Mouse (Mus musculus) heart, embryonic 16.5 days (tissue): ENCODE data around the gene Thsd7b. TPM values are rescaled to one million over a fixed set of nuclear protein-coding genes. Genes with fewer than 3 reads are reported as not detected.

Source experiments
- ATAC-seq: fragments of 200-750 bp; cut with Nextera tagmentation; replicated peaks from 2 replicates; pipeline ENCODE4 v1.8.0; 2017; ENCODE audit warnings: moderate number of reproducible peaks; ENCODE audit not compliant: insufficient read depth, low FRiP score; ENCODE audit errors: extremely low read depth
- H3K27ac ChIP-seq: fragments of 300-500 bp; sonication (generic); 2 replicates; pipeline ENCODE4 v1.5.1; 2014; ENCODE audit warnings: mild to moderate bottlenecking, low read length, control low read depth, moderate library complexity
- H3K27me3 ChIP-seq: fragments of 300-500 bp; sonication (generic); 2 replicates; pipeline ENCODE4 v1.6.1; 2014; ENCODE audit warnings: low read length, mixed read lengths; ENCODE audit not compliant: control insufficient read depth, insufficient read depth
- H3K36me3 ChIP-seq: fragments of 300-500 bp; sonication (generic); 2 replicates; pipeline ENCODE4 v1.6.1; 2014; ENCODE audit not compliant: control insufficient read depth, insufficient read depth
- H3K4me1 ChIP-seq: fragments of 300-500 bp; sonication (generic); 2 replicates; pipeline ENCODE4 v1.6.1; 2014; ENCODE audit warnings: low read length, mixed read lengths; ENCODE audit not compliant: control insufficient read depth, insufficient read depth
- H3K4me2 ChIP-seq: fragments of 300-500 bp; sonication (generic); 2 replicates; pipeline ENCODE4 v1.6.1; 2014; ENCODE audit warnings: low read depth, mild to moderate bottlenecking, control low read depth, low read length
- H3K4me3 ChIP-seq: fragments of 300-500 bp; sonication (generic); 2 replicates; pipeline ENCODE4 v1.5.1; 2014; ENCODE audit warnings: mild to moderate bottlenecking, control low read depth, low read length
- H3K9ac ChIP-seq: fragments of 300-500 bp; sonication (generic); 2 replicates; pipeline ENCODE4 v1.6.1; 2014; ENCODE audit warnings: low read length, control low read depth
- H3K9me3 ChIP-seq: fragments of 300-500 bp; sonication (generic); replicated peaks from 2 replicates; pipeline ENCODE4 v1.6.1; 2016; ENCODE audit warnings: low read length; ENCODE audit not compliant: control insufficient read depth
- WGBS: fragments of 180-500 bp; shearing (Covaris S2); extraction: QIAGEN DNeasy Blood & Tissue Kit; methylation state at CpG from one replicate; pipeline ENCODE4 v1.1.7; 2014; 5-methylcytosine and 5-hydroxymethylcytosine counted together
- polyA plus RNA-seq: library from polyadenylated mRNA; unstranded; fragments of >200 nt; fragmentation: Nextera tagmentation; extraction: Ambion mirVana; gene quantifications from 2 replicates; pipeline ENCODE4 v1.2.1, GENCODE M21; 2015

Thsd7b gene
- polyA plus RNA-seq, 1 experiment from 2014 or later: 1.7 TPM

- no peaks in the 10 kb centered on the region for H3K27me3 ChIP-seq
- no peak overlapping the region for H3K4me3 ChIP-seq
- 45% methylated on average over 3 of the region's 3 CpGs for WGBS
- H3K9me3 ChIP-seq: no peaks in the 10 kb centered on the region
- peaks cover 6% of the 10 kb centered on the region; the same call in 1 of the 2 replicates for H3K4me1 ChIP-seq
- ATAC-seq: no peak
- no peak overlapping the region for H3K4me2 ChIP-seq
- no peak overlapping the region for H3K27ac ChIP-seq
- no peaks in the 10 kb centered on the region for H3K36me3 ChIP-seq
- H3K9ac ChIP-seq: no peak overlapping the region
Observed at GRCm38 (mm10) chr1:129542563-129543146, 269.6 kb downstream of the Thsd7b start.

- no peak for ATAC-seq
- Histone ChIP-seq H3K4me2 (no peak overlapping the region), H3K9me3 (no peaks in the 10 kb centered on the region), H3K9ac (no peak overlapping the region), H3K36me3 (no peaks in the 10 kb centered on the region), H3K4me1 (peaks cover 6% of the 10 kb centered on the region; the same call in 1 of the 2 replicates), H3K27me3 (no peaks in the 10 kb centered on the region), H3K27ac (no peak overlapping the region), H3K4me3 (no peak overlapping the region)
- WGBS: 42% methylated on average over 3 of the region's 3 CpGs
Observed at GRCm38 (mm10) chr1:129543169-129543568, 270.1 kb downstream of the Thsd7b start.

DNA sequence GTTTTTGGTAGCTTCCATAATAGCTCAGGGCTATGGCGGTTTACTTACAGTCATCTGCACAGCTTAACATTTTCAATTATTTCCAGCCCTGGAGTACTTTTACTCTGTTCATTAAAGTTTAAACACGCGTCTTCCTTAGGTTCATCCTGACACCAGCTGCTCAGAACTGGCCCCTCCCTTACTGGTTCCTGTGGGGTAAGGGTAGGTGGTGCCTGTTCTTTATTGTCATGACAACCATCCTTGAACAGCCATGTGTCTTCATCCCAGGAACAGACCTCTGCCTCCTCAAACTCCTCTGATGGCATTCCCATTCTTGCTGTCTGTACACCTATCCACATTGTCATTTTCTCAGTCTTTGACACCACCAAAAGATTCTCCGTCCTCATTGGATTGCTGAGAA is 285.0 kb downstream of the Thsd7b start:
- Histone ChIP-seq H3K27ac (no peak overlapping the region), H3K9me3 (no peaks in the 10 kb centered on the region), H3K4me2 (no peak overlapping the region), H3K4me1 (no peaks in the 10 kb centered on the region), H3K9ac (no peak overlapping the region), H3K4me3 (no peak overlapping the region), H3K27me3 (no peaks in the 10 kb centered on the region), H3K36me3 (no peaks in the 10 kb centered on the region)
- no peak for ATAC-seq
- WGBS: 83% methylated on average over 4 of the region's 4 CpGs

- ATAC-seq: no peak
- WGBS: 74% methylated on average over 4 of the region's 4 CpGs
Observed at GRCm38 (mm10) chr1:129559137-129559536, 286.0 kb downstream of the Thsd7b start.

GRCm38 (mm10) chr1:129559812-129560211 is 286.7 kb downstream of the Thsd7b start:
- Histone ChIP-seq H3K36me3 (no peaks in the 10 kb centered on the region), H3K27me3 (no peaks in the 10 kb centered on the region), H3K4me2 (no peak overlapping the region), H3K27ac (no peak overlapping the region), H3K9ac (no peak overlapping the region), H3K4me3 (no peak overlapping the region), H3K4me1 (no peaks in the 10 kb centered on the region), H3K9me3 (no peaks in the 10 kb centered on the region)
- 62% methylated on average over 3 of the region's 3 CpGs for WGBS
- ATAC-seq: no peak

More at GRCm38 (mm10) chr1:129559137-129559536, 286.0 kb downstream of the Thsd7b start:
- no peaks in the 10 kb centered on the region for H3K4me1 ChIP-seq
- no peak overlapping the region for H3K9ac ChIP-seq
- no peaks in the 10 kb centered on the region for H3K27me3 ChIP-seq
- no peaks in the 10 kb centered on the region for H3K36me3 ChIP-seq
- no peak overlapping the region for H3K27ac ChIP-seq
- no peak overlapping the region for H3K4me3 ChIP-seq
- H3K4me2 ChIP-seq: no peak overlapping the region
- H3K9me3 ChIP-seq: no peaks in the 10 kb centered on the region

GRCm38 (mm10) chr1:129562707-129563106 is 289.6 kb downstream of the Thsd7b start:
- Histone ChIP-seq H3K4me2 (no peak overlapping the region), H3K4me3 (no peak overlapping the region), H3K36me3 (no peaks in the 10 kb centered on the region), H3K4me1 (no peaks in the 10 kb centered on the region), H3K27ac (no peak overlapping the region), H3K27me3 (no peaks in the 10 kb centered on the region), H3K9me3 (no peaks in the 10 kb centered on the region), H3K9ac (no peak overlapping the region)
- no peak for ATAC-seq
- 24% methylated on average over 1 of the region's 1 CpGs for WGBS

- Histone ChIP-seq H3K9ac (no peak overlapping the region), H3K36me3 (no peaks in the 10 kb centered on the region), H3K4me1 (no peaks in the 10 kb centered on the region), H3K27ac (no peak overlapping the region), H3K27me3 (no peaks in the 10 kb centered on the region), H3K4me3 (no peak overlapping the region), H3K4me2 (no peak overlapping the region), H3K9me3 (no peaks in the 10 kb centered on the region)
- 62% methylated on average over 3 of the region's 3 CpGs for WGBS
- ATAC-seq: no peak
Observed at GRCm38 (mm10) chr1:129570522-129570921, 297.4 kb downstream of the Thsd7b start.

- ATAC-seq: no peak
- Histone ChIP-seq H3K27ac (no peak overlapping the region), H3K4me3 (no peak overlapping the region), H3K27me3 (no peaks in the 10 kb centered on the region), H3K4me1 (no peaks in the 10 kb centered on the region), H3K36me3 (no peaks in the 10 kb centered on the region), H3K4me2 (no peak overlapping the region), H3K9me3 (no peaks in the 10 kb centered on the region), H3K9ac (no peak overlapping the region)
- WGBS: 60% methylated on average over 4 of the region's 4 CpGs
Observed at GRCm38 (mm10) chr1:129579955-129580354, 306.9 kb downstream of the Thsd7b start.

DNA sequence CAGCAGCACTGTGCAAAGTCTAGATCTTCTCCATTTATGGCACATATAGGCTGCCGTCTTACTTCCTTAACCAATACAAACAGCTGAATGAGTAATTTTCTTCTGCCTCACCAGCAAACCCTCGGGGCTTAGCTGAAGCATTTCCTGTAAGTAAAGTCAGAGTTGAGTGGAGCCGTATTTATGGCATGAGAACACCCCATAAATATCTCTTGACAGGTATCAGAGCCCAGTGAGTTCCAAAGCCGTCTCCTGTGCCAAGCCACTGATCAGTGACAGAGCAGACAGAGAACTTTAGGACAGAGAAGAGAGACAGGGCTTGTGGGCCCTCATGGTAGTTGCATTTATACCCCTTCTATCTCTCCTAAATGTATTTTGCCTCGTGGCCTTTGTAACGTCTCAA is 313.5 kb downstream of the Thsd7b start:
- Histone ChIP-seq H3K27me3 (no peaks in the 10 kb centered on the region), H3K9ac (no peak overlapping the region), H3K4me2 (no peak overlapping the region), H3K36me3 (no peaks in the 10 kb centered on the region), H3K9me3 (no peaks in the 10 kb centered on the region), H3K27ac (no peak overlapping the region), H3K4me3 (no peak overlapping the region), H3K4me1 (no peaks in the 10 kb centered on the region)
- 44% methylated on average over 6 of the region's 6 CpGs for WGBS
- no peak for ATAC-seq
